Mouse (Mus musculus) MEL (cell line): Measurements from ENCODE around the gene Dnah6. TPM values are rescaled to one million over a fixed set of nuclear protein-coding genes. Genes with fewer than 3 reads are reported as not detected.

Source experiments
- DNase-seq: peaks from one replicate; pipeline ENCODE4 v3.0.0; 2011; ENCODE audit warnings: low read depth, low spot score
- H3K27ac ChIP-seq: 2 replicates; pipeline ENCODE4 v1.5.1; 2012; ENCODE audit warnings: low read depth, mild to moderate bottlenecking, control low read depth, low read length, moderate library complexity; ENCODE audit not compliant: control insufficient read depth
- H3K27me3 ChIP-seq, 2 experiments: fragments of 150-350 bp in 1 of 2; sonication (generic) in 1 of 2; 2 replicates each; pipeline ENCODE4 v1.6.1; 2012; ENCODE audit warnings: low read length in 2 of 2, mild to moderate bottlenecking in 2 of 2, improper control_type of control experiment in 1 of 2, moderate library complexity in 1 of 2; ENCODE audit not compliant: insufficient read depth in 2 of 2, control insufficient read depth in 1 of 2
- H3K36me3 ChIP-seq, 2 experiments: 2 replicates each; pipeline ENCODE4 v1.6.1; 2012 to 2014; ENCODE audit warnings: low read length in 2 of 2, improper control_type of control experiment in 1 of 2, inconsistent platforms in 1 of 2, mild to moderate bottlenecking in 1 of 2; ENCODE audit not compliant: insufficient read depth in 2 of 2, control insufficient read depth in 1 of 2
- H3K4me1 ChIP-seq, 2 experiments: fragments of 150-350 bp in 1 of 2; sonication (generic) in 1 of 2; 2 replicates each; pipeline ENCODE4 v1.6.1; 2012; ENCODE audit warnings: low read length in 2 of 2, improper control_type of control experiment in 1 of 2, mild to moderate bottlenecking in 1 of 2; ENCODE audit not compliant: insufficient read depth in 2 of 2, control insufficient read depth in 1 of 2
- H3K4me3 ChIP-seq, 2 experiments: fragments of 150-350 bp in 1 of 2; sonication (generic) in 1 of 2; 2 replicates each; pipeline ENCODE4 v1.5.1; 2012; ENCODE audit warnings: low read depth in 2 of 2, low read length in 2 of 2, mild to moderate bottlenecking in 2 of 2, moderate library complexity in 2 of 2, control low read depth in 1 of 2, improper control_type of control experiment in 1 of 2; ENCODE audit not compliant: control insufficient read depth in 1 of 2, insufficient read depth in 1 of 2
- H3K79me2 ChIP-seq: 2 replicates; pipeline ENCODE4 v1.6.1; 2012; ENCODE audit warnings: mild to moderate bottlenecking, low read length, moderate library complexity; ENCODE audit not compliant: control insufficient read depth, poor library complexity, insufficient read depth
- H3K9ac ChIP-seq: 2 replicates; pipeline ENCODE4 v1.6.1; 2012; ENCODE audit warnings: low read depth, mild to moderate bottlenecking, control low read depth, low read length, moderate library complexity; ENCODE audit not compliant: control insufficient read depth, poor library complexity, severe bottlenecking
- H3K9me3 ChIP-seq: fragments of 150-350 bp; sonication (generic); replicated peaks from 2 replicates; pipeline ENCODE4 v1.6.1; 2012; ENCODE audit warnings: mild to moderate bottlenecking, low read length, improper control_type of control experiment, moderate library complexity; ENCODE audit not compliant: insufficient read depth
- CHD1 ChIP-seq: IDR thresholded peaks from 2 replicates; pipeline ENCODE4 v1.6.1; 2012; ENCODE audit warnings: low read depth, mild to moderate bottlenecking, inconsistent platforms, low read length, improper control_type of control experiment
- CHD2 ChIP-seq: IDR thresholded peaks from 2 replicates; pipeline ENCODE4 v1.6.1; 2011; ENCODE audit warnings: low read length, improper control_type of control experiment
- CTCF ChIP-seq, 3 experiments: IDR thresholded peaks in 2 of 3; conservative IDR thresholded peaks in 1 of 3; 2 replicates each; pipeline ENCODE4 v1.5.1; 2011 to 2012; ENCODE audit warnings: low read length in 3 of 3, low read depth in 2 of 3, mild to moderate bottlenecking in 2 of 3, improper control_type of control experiment in 1 of 3, inconsistent platforms in 1 of 3, mixed read lengths in 1 of 3, moderate library complexity in 1 of 3; ENCODE audit not compliant: control insufficient read depth in 1 of 3, insufficient read depth in 1 of 3, poor library complexity in 1 of 3, severe bottlenecking in 1 of 3
- E2F4 ChIP-seq: IDR thresholded peaks from 2 replicates; pipeline ENCODE4 v1.6.1; 2011; ENCODE audit warnings: low read depth, low read length, improper control_type of control experiment, borderline replicate concordance
- EP300 ChIP-seq, 2 experiments: IDR thresholded peaks; 2 replicates each; pipeline ENCODE4 v1.6.1; 2011; ENCODE audit warnings: improper control_type of control experiment in 2 of 2, low read length in 2 of 2, low read depth in 1 of 2, mild to moderate bottlenecking in 1 of 2
- GABPA ChIP-seq: IDR thresholded peaks from 2 replicates; pipeline ENCODE4 v1.6.1; 2012; ENCODE audit warnings: low read depth, mild to moderate bottlenecking, inconsistent platforms, low read length, improper control_type of control experiment, moderate library complexity
- GATA1 ChIP-seq: IDR thresholded peaks from 2 replicates; pipeline ENCODE4 v1.6.1; 2011; ENCODE audit warnings: low read depth, low read length, improper control_type of control experiment
- JUND ChIP-seq: IDR thresholded peaks from 2 replicates; pipeline ENCODE4 v1.6.1; 2011; ENCODE audit warnings: low read depth, mild to moderate bottlenecking, improper control_type of control experiment, low read length
- MAX ChIP-seq: IDR thresholded peaks from 2 replicates; pipeline ENCODE4 v1.6.1; 2011; ENCODE audit warnings: low read length, improper control_type of control experiment
- MEF2A ChIP-seq: IDR thresholded peaks from 2 replicates; pipeline ENCODE4 v1.6.1; 2014; ENCODE audit warnings: low read depth, mild to moderate bottlenecking, inconsistent platforms, low read length, improper control_type of control experiment; ENCODE audit not compliant: poor library complexity, insufficient replicate concordance, severe bottlenecking; ENCODE audit errors: extremely low read depth
- MYB ChIP-seq: IDR thresholded peaks from 2 replicates; pipeline ENCODE4 v1.6.1; 2011; ENCODE audit warnings: mild to moderate bottlenecking, low read depth, low read length, improper control_type of control experiment
- NELFE ChIP-seq: IDR thresholded peaks from 2 replicates; pipeline ENCODE4 v1.6.1; 2011; ENCODE audit warnings: low read depth, low read length, improper control_type of control experiment
- POLR2A ChIP-seq, 2 experiments: IDR thresholded peaks; 2 replicates each; pipeline ENCODE4 v1.6.1; 2011 to 2012; ENCODE audit warnings: low read length in 2 of 2, mild to moderate bottlenecking in 2 of 2, control low read depth in 1 of 2, improper control_type of control experiment in 1 of 2, low read depth in 1 of 2, moderate library complexity in 1 of 2; ENCODE audit not compliant: control insufficient read depth in 1 of 2, insufficient read depth in 1 of 2, poor library complexity in 1 of 2
- SIN3A ChIP-seq: IDR thresholded peaks from 2 replicates; pipeline ENCODE4 v1.6.1; 2012; ENCODE audit warnings: low read length, improper control_type of control experiment, inconsistent platforms
- TAL1 ChIP-seq: IDR thresholded peaks from 2 replicates; pipeline ENCODE4 v1.6.1; 2012; ENCODE audit warnings: mild to moderate bottlenecking, inconsistent platforms, low read length, moderate library complexity, mixed read lengths
- TCF12 ChIP-seq: IDR thresholded peaks from 2 replicates; pipeline ENCODE4 v1.6.1; 2014; ENCODE audit warnings: low read depth, mild to moderate bottlenecking, inconsistent platforms, low read length, improper control_type of control experiment, moderate library complexity
- USF1 ChIP-seq: IDR thresholded peaks from 2 replicates; pipeline ENCODE4 v1.6.1; 2014; ENCODE audit warnings: low read depth, mild to moderate bottlenecking, inconsistent platforms, low read length, improper control_type of control experiment, moderate library complexity
- USF2 ChIP-seq, 2 experiments: IDR thresholded peaks; 2 replicates each; pipeline ENCODE4 v1.6.1; 2011 to 2012; ENCODE audit warnings: improper control_type of control experiment in 2 of 2, low read length in 2 of 2, borderline replicate concordance in 1 of 2, inconsistent platforms in 1 of 2, low read depth in 1 of 2, mild to moderate bottlenecking in 1 of 2; ENCODE audit not compliant: insufficient read depth in 1 of 2
- ZKSCAN1 ChIP-seq: IDR thresholded peaks from 2 replicates; pipeline ENCODE4 v1.6.1; 2012; ENCODE audit warnings: low read depth, mild to moderate bottlenecking, inconsistent platforms, low read length, improper control_type of control experiment, moderate library complexity
- ZMIZ1 ChIP-seq: IDR thresholded peaks from 2 replicates; pipeline ENCODE4 v1.6.1; 2012; ENCODE audit warnings: low read depth, mild to moderate bottlenecking, inconsistent platforms, low read length, improper control_type of control experiment, moderate library complexity
- polyA plus RNA-seq, 2 experiments: library from polyadenylated mRNA; stranded (reverse) in 1 of 2; unstranded in 1 of 2; fragments of >175 nt in 1 of 2; fragments of >200 nt in 1 of 2; gene quantifications; 2 replicates each; pipeline versions ENCODE4 v1.2.1 to v1.2.4; 2012; ENCODE audit warnings: low replicate concordance in 2 of 2, low read depth in 1 of 2; ENCODE audit not compliant: insufficient read length in 2 of 2, insufficient read depth in 1 of 2, missing spikeins in 1 of 2
- total RNA-seq: library from RNA; depleted of rRNA; stranded (reverse); fragments of 300-350 nt; gene quantifications from 2 replicates; pipeline ENCODE4 v1.2.3, GENCODE M21; 2012

Gene Dnah6
- total and polyA plus RNA-seq, 3 experiments, result not detected

- TF ChIP-seq CTCF (IDR thresholded peaks at IDR 0.05 in 2 of 3, conservative IDR thresholded peaks at IDR 0.05 in 1 of 3; ENCODE audit: control insufficient read depth in 1 of 3, insufficient read depth in 1 of 3, low read depth in 2 of 3, low read length in 3 of 3, poor library complexity in 1 of 3, severe bottlenecking in 1 of 3), result peak; percentile 31 to 75 (median 37)
- no peak for TF ChIP-seq E2F4
- TF ChIP-seq MYB, result no peak
These were observed 26.0 kb upstream of the Dnah6 start (continued) for GRCm38 (mm10) chr6:73247452-73247851.

GRCm38 (mm10) chr6:73246821-73247220 lies 25.4 kb upstream of the Dnah6 start:
- DNase-seq, result no peak
- no peak overlapping the region for H3K4me3 ChIP-seq
- no peak for TF ChIP-seq MEF2A
- no peak for TF ChIP-seq GABPA
- no peak for TF ChIP-seq TCF12
- no peak for TF ChIP-seq USF1
- TF ChIP-seq NELFE, result no peak
- TF ChIP-seq USF2 (IDR thresholded peaks at IDR 0.05; ENCODE audit: borderline replicate concordance in 1 of 2, insufficient read depth in 1 of 2, low read depth in 1 of 2, low read length in 2 of 2), result no peak
- TF ChIP-seq CHD1, result no peak

GRCm38 (mm10) chr6:73235650-73236049 lies 14.2 kb upstream of the Dnah6 start:
- no peak overlapping the region for H3K4me3 ChIP-seq
- H3K9me3 ChIP-seq, result no peaks in the 10 kb centered on the region
- no peak overlapping the region for H3K27ac ChIP-seq
- no peak for DNase-seq
- H3K27me3 ChIP-seq, result no peaks in the 10 kb centered on the region; a peak in 1 of 4 replicates
- H3K4me1 ChIP-seq, result no peaks in the 10 kb centered on the region
- H3K79me2 ChIP-seq, result no peaks in the 10 kb centered on the region
- no peak for TF ChIP-seq MAX
- no peak for TF ChIP-seq JUND
- no peak for TF ChIP-seq GABPA
- no peak for TF ChIP-seq TAL1
- TF ChIP-seq USF2 (IDR thresholded peaks at IDR 0.05; ENCODE audit: borderline replicate concordance in 1 of 2, insufficient read depth in 1 of 2, low read depth in 1 of 2, low read length in 2 of 2), result no peak
- TF ChIP-seq CHD2, result no peak
- no peak for TF ChIP-seq EP300 (IDR thresholded peaks at IDR 0.05; ENCODE audit: low read depth in 1 of 2, low read length in 2 of 2)
- TF ChIP-seq ZMIZ1, result no peak
- TF ChIP-seq NELFE, result no peak
- TF ChIP-seq CTCF (IDR thresholded peaks at IDR 0.05 in 2 of 3, conservative IDR thresholded peaks at IDR 0.05 in 1 of 3; ENCODE audit: control insufficient read depth in 1 of 3, insufficient read depth in 1 of 3, low read depth in 2 of 3, low read length in 3 of 3, poor library complexity in 1 of 3, severe bottlenecking in 1 of 3), result no peak
- TF ChIP-seq POLR2A (IDR thresholded peaks at IDR 0.05; ENCODE audit: control insufficient read depth in 1 of 2, insufficient read depth in 1 of 2, low read depth in 1 of 2, low read length in 2 of 2, poor library complexity in 1 of 2), result no peak
- no peak for TF ChIP-seq ZKSCAN1
- no peak for TF ChIP-seq SIN3A
- TF ChIP-seq GATA1, result no peak
- no peaks in the 10 kb centered on the region for H3K36me3 ChIP-seq
- no peak overlapping the region for H3K9ac ChIP-seq

More at GRCm38 (mm10) chr6:73246821-73247220, 25.4 kb upstream of the Dnah6 start:
- H3K79me2 ChIP-seq, result peaks cover 22% of the 10 kb centered on the region
- H3K4me1 ChIP-seq, result peaks cover 0 to 7% of the 10 kb centered on the region in 2 experiments; a peak in 1 of 4 replicates
- no peaks in the 10 kb centered on the region for H3K27me3 ChIP-seq
- H3K36me3 ChIP-seq, result peaks cover 0 to 7% of the 10 kb centered on the region in 2 experiments; a peak in 2 of 4 replicates
- H3K27ac ChIP-seq, result no peak overlapping the region
- no peak overlapping the region for H3K9ac ChIP-seq
- H3K9me3 ChIP-seq, result no peaks in the 10 kb centered on the region
